Mouse (Mus musculus) embryonic facial prominence, embryonic 11.5 days (tissue): Measurements from ENCODE around the gene Plxnc1. TPM values are rescaled to one million over a fixed set of nuclear protein-coding genes. Genes with fewer than 3 reads are reported as not detected.

Experiments
- ATAC-seq: fragments of 200-750 bp; cut with Nextera tagmentation; replicated peaks from 2 replicates; pipeline ENCODE4 v1.8.0; 2017; ENCODE audit warnings: low read depth; ENCODE audit not compliant: insufficient number of reproducible peaks, low FRiP score, low TSS enrichment
- DNase-seq: peaks from one replicate; pipeline ENCODE4 v3.0.0-alpha.2; 2015; ENCODE audit warnings: low spot score
- H3K27ac ChIP-seq: fragments of 300-500 bp; sonication (generic); replicated peaks from 2 replicates; pipeline ENCODE4 v1.5.1; 2014; ENCODE audit warnings: mild to moderate bottlenecking, low read depth, low read length, control low read depth
- H3K27me3 ChIP-seq: fragments of 300-500 bp; sonication (generic); 2 replicates; pipeline ENCODE4 v1.6.1; 2014; ENCODE audit warnings: mild to moderate bottlenecking, low read length, moderate library complexity, mixed read lengths; ENCODE audit not compliant: control insufficient read depth, insufficient read depth
- H3K36me3 ChIP-seq: fragments of 300-500 bp; sonication (generic); replicated peaks from 2 replicates; pipeline ENCODE4 v1.6.1; 2014; ENCODE audit warnings: low read depth, mild to moderate bottlenecking, low read length, moderate library complexity, mixed read lengths; ENCODE audit not compliant: control insufficient read depth, insufficient read depth
- H3K4me1 ChIP-seq: fragments of 300-500 bp; sonication (generic); 2 replicates; pipeline ENCODE4 v1.6.1; 2014; ENCODE audit warnings: low read length, mixed read lengths; ENCODE audit not compliant: control insufficient read depth, insufficient read depth
- H3K4me2 ChIP-seq: fragments of 300-500 bp; sonication (generic); 2 replicates; pipeline ENCODE4 v1.6.1; 2014; ENCODE audit warnings: low read depth, mild to moderate bottlenecking, control low read depth, low read length, moderate library complexity
- H3K4me3 ChIP-seq: fragments of 300-500 bp; sonication (generic); 2 replicates; pipeline ENCODE4 v1.5.1; 2014; ENCODE audit warnings: low read depth, low read length, control low read depth
- H3K9ac ChIP-seq: fragments of 300-500 bp; sonication (generic); replicated peaks from 2 replicates; pipeline ENCODE4 v1.6.1; 2014; ENCODE audit warnings: mild to moderate bottlenecking, control low read depth, low read length
- H3K9me3 ChIP-seq: fragments of 300-500 bp; sonication (generic); replicated peaks from 2 replicates; pipeline ENCODE4 v1.6.1; 2016; ENCODE audit warnings: mild to moderate bottlenecking, low read length, inconsistent platforms, mixed read lengths; ENCODE audit not compliant: control insufficient read depth
- WGBS: fragments of 180-500 bp; shearing (Covaris S2); extraction: QIAGEN DNeasy Blood & Tissue Kit; methylation state at CpG from one replicate; pipeline ENCODE4 v1.1.7; 2014; 5-methylcytosine and 5-hydroxymethylcytosine counted together
- polyA plus RNA-seq: library from polyadenylated mRNA; unstranded; fragments of >200 nt; fragmentation: Nextera tagmentation; extraction: Ambion mirVana; gene quantifications from 2 replicates; pipeline ENCODE4 v1.2.1, GENCODE M21; 2014

Gene Plxnc1
- polyA plus RNA-seq, 1 experiment from 2014 or later, result 2.8 TPM

DNA sequence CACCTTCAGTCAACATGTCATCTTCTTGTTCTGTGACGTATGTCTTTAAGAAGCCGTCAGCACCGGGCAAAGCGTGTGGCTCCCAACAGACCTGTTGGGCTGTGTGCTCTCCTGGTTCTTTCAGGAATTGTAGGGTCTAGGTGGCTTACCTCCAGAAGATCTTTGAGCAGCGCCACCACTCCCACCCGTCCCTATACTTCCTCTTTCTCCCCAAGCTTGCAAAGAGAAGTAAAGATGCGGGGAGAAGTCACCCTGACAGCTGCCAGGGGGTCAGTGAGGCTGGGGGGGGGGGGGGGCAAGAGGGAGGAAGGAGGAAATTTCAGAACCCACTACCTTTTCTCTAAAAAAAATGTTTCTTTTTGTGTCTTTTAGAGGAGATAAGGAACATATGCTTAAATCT lies 22.2 kb upstream of the Plxnc1 start:
- Histone ChIP-seq H3K27me3 (no peaks in the 10 kb centered on the region), H3K36me3 (no peaks in the 10 kb centered on the region), H3K9ac (no peak overlapping the region), H3K4me2 (no peak overlapping the region), H3K4me3 (no peak overlapping the region), H3K27ac (no peak overlapping the region), H3K4me1 (no peaks in the 10 kb centered on the region), H3K9me3 (no peaks in the 10 kb centered on the region)
- DNase-seq, result no peak
- WGBS, result 96% methylated on average over 7 of the region's 7 CpGs
- ATAC-seq, result no peak

GRCm38 (mm10) chr10:94965093-94965492 lies 20.5 kb upstream of the Plxnc1 start:
- 88% methylated on average over 3 of the region's 3 CpGs for WGBS
- no peak overlapping the region for H3K27ac ChIP-seq
- H3K4me2 ChIP-seq, result no peak overlapping the region
- ATAC-seq (no peak), DNase-seq (no peak)
- H3K9me3 ChIP-seq, result no peaks in the 10 kb centered on the region
- no peaks in the 10 kb centered on the region for H3K27me3 ChIP-seq
- H3K4me1 ChIP-seq, result no peaks in the 10 kb centered on the region
- H3K9ac ChIP-seq, result no peak overlapping the region
- no peak overlapping the region for H3K4me3 ChIP-seq
- no peaks in the 10 kb centered on the region for H3K36me3 ChIP-seq

DNA sequence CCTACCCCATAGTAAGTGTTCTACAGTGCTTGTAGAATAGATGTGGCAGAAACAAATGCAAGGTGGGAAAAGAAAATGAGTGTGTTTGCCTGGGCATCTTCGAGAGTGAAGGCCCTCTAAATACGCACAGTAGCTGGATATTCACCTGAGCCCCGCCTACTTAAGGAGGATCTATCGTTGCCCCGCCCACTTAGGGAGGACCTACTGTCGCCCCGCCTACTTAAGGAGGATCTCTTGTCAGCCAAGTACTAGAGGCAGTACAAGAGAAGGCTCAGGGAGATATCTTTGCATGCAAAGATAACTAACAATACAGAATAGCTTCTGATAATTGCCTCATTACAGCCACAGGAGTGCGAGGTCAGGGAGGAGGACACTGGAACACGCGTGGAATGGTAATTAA lies 17.4 kb upstream of the Plxnc1 start:
- ATAC-seq (no peak), DNase-seq (no peak)
- Histone ChIP-seq H3K27ac (no peak overlapping the region), H3K9ac (no peak overlapping the region), H3K4me1 (no peaks in the 10 kb centered on the region), H3K9me3 (no peaks in the 10 kb centered on the region), H3K4me2 (no peak overlapping the region), H3K4me3 (no peak overlapping the region), H3K36me3 (no peaks in the 10 kb centered on the region), H3K27me3 (no peaks in the 10 kb centered on the region)
- 78% methylated on average over 10 of the region's 10 CpGs for WGBS

DNA sequence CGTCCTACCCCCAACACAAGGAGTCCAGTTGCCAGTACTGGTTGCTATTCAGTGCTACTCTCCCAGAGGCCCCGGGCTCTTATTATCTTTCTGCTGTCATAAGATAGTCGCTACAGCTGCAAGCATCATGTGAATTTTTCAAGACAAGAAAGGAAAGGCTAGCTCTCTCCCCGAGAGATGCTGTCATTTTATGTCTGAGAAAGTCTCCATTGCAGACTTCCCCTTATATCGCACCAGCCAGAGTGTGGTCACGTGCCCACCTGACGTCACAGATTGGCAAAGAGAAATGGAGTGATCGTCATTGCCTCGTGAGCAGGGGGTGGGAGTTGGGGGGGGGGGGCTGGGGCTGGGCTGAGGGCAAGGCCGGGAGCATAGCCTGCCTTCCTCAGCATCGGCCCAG lies 16.6 kb upstream of the Plxnc1 start:
- ATAC-seq (no peak), DNase-seq (no peak)
- no peaks in the 10 kb centered on the region for H3K27me3 ChIP-seq
- no peak overlapping the region for H3K4me3 ChIP-seq
- no peak overlapping the region for H3K27ac ChIP-seq
- no peaks in the 10 kb centered on the region for H3K9me3 ChIP-seq
- H3K4me1 ChIP-seq, result no peaks in the 10 kb centered on the region
- WGBS, result 82% methylated on average over 10 of the region's 11 CpGs
- no peak overlapping the region for H3K4me2 ChIP-seq
- H3K9ac ChIP-seq, result no peak overlapping the region
- H3K36me3 ChIP-seq, result no peaks in the 10 kb centered on the region

DNA sequence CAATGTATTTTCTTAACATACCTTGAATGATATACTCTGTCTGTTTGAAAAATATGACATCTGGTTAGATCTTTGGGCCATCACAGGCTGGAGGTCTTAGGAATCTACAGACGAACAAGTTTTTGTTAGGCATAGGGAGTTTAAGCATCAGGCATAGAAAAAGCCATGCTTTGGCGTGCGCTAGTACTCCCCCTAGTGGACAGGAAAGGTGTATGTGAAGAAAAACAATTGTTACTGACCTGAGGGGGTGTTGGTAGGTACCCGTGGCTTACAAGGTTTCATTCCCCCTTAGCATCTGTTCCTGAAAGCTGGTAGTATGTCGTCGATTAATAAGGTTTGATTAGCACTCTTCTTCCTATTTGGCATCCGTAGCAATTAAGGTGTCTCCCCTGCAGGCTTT lies 13.7 kb upstream of the Plxnc1 start:
- Histone ChIP-seq H3K4me2 (no peak overlapping the region), H3K4me3 (no peak overlapping the region)

GRCm38 (mm10) chr10:94957705-94958104 lies 13.1 kb upstream of the Plxnc1 start:
- Histone ChIP-seq H3K4me2 (no peak overlapping the region), H3K27ac (no peak overlapping the region), H3K36me3 (no peaks in the 10 kb centered on the region), H3K9me3 (no peaks in the 10 kb centered on the region), H3K27me3 (no peaks in the 10 kb centered on the region), H3K9ac (no peak overlapping the region), H3K4me3 (no peak overlapping the region), H3K4me1 (no peaks in the 10 kb centered on the region)
- WGBS, result 94% methylated on average over 7 of the region's 7 CpGs
- ATAC-seq (no peak), DNase-seq (no peak)

More for the DNA sequence above, 13.7 kb upstream of the Plxnc1 start:
- Histone ChIP-seq H3K36me3 (no peaks in the 10 kb centered on the region), H3K27me3 (no peaks in the 10 kb centered on the region), H3K9me3 (no peaks in the 10 kb centered on the region), H3K9ac (no peak overlapping the region), H3K4me1 (no peaks in the 10 kb centered on the region), H3K27ac (no peak overlapping the region)
- DNase-seq (peak; percentile 80), ATAC-seq (no peak)
- WGBS, result 8% methylated on average over 7 of the region's 7 CpGs

DNA sequence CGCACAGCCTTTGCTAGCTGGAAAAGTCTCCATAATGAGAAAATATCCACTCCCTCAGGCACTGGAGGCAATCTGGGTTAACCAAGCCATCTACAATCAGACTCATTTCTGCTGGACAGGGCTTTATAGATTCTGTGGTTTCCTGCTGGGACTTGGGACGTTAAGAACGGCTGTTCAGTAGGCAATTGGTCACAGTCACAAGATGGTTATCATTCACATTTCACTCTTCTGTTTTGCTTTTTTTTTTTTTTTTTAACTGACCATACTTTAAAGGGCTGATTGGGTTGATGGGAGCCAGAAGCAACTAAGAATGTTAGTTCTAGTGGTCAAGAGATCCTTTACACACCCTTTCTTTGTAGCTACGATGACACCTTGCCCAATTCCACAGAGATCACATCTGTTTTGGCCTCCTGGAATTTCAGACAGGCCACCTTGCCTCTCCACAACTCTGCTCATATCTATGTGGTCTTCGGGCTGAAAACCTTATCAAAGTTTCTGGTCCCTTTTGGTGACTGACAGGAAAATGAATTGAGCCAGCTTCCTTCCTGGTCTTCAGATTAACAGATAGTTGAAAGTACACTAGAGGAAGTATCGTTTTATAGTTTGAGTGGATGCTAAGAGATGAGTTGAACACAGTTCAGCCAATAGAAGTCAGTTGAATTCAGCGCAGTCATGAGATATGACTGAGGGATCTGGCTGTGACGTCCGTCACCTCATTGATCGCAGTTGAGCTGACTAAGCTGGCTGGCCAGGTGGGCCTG lies 3.5 kb upstream of the Plxnc1 start:
- Histone ChIP-seq H3K4me3 (no peak overlapping the region), H3K27me3 (peaks cover 22% of the 10 kb centered on the region), H3K27ac (no peak overlapping the region), H3K9me3 (no peaks in the 10 kb centered on the region), H3K9ac (no peak overlapping the region), H3K36me3 (no peaks in the 10 kb centered on the region), H3K4me2 (no peak overlapping the region), H3K4me1 (peaks cover 8% of the 10 kb centered on the region)
- WGBS, result 84% methylated on average over 10 of the region's 10 CpGs
- ATAC-seq, result no peak
- DNase-seq, result no peak

DNA sequence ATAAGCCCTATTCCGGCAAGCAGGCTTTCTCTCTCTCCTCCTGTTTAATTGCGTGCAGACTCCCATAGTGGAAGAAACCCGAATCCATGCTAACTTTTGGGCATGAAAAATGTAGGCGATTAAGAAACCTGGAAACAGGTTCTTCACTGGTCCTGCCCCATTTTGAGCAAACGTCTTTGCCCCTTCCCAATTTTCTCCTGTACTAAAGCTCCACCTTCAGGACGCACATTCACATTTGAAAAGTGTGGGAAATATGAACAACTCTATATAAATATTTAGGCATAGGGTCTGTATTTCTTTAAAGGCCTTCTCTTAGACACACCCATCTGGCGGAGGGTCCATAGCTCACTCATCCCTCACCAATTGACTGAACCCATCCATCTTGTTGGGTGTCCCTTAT lies 2.8 kb upstream of the Plxnc1 start:
- H3K36me3 ChIP-seq, result no peaks in the 10 kb centered on the region
- no peaks in the 10 kb centered on the region for H3K9me3 ChIP-seq
- no peak for DNase-seq
- no peak overlapping the region for H3K9ac ChIP-seq
- peaks cover 22% of the 10 kb centered on the region for H3K27me3 ChIP-seq
- H3K4me3 ChIP-seq, result no peak overlapping the region
- 53% methylated on average over 7 of the region's 7 CpGs for WGBS
- no peak overlapping the region for H3K27ac ChIP-seq
- H3K4me2 ChIP-seq, result no peak overlapping the region
- no peak for ATAC-seq
- peaks cover 8% of the 10 kb centered on the region for H3K4me1 ChIP-seq
